Mouse (Mus musculus): Measurements from ENCODE around the gene Gm9008. TPM values are rescaled to one million over a fixed set of nuclear protein-coding genes. Genes with fewer than 3 reads are reported as not detected.

Gene Gm9008
- not detected in 2 replicates for polyA plus RNA-seq (2021; fragmentation: Nextera tagmentation)
- long read RNA-seq, experiment 1: 0 reads
- long read RNA-seq, experiment 2: 0 reads

DNA sequence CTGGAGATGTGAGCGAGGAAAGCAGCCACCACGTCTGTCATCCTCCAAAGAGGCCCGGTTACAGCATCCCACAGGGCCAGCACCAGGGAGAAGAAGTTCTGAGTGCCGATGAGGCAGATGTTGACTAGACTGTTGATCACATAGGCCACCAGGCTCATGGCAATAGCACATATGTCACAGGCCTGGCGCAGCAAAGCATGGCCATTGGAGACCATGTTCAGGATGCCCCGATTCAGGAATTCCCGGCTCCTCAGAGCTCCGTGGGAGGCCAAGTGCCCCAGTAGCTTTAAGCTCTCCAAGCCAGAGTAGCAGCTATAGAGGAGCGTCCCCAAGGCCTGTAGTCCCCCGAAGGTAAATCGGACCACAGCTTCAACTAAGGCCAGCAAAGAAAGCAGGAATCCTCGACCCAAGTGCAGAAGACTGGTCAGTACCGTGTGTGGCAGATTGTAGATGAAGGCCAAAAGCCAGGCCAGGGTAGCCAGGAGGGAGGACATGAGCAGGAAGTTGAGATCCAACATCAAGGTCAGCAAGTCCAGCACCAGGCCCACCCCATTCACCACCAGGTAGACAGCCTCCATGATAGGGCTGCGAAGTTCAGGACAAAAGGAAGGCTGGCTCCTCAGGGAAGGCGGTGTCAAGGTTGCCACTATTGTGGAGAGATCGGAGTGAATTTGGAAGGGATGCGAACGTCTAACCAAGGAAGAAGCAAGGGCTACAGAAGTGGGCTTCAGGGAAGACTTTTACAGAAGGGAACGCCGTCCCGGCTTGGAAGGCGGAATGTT, at the start of gene Gm9008:
Gm9008 (minus strand) TSS at position 731 of the 782 bp plus-strand sequence.

